Mouse (Mus musculus) lung, postnatal 0 days (tissue): Measurements from ENCODE around the gene Ppp1r10.
A peak's percentile ranks its signal among the peaks of the same experiment; 100 is the strongest.

Source experiments
- CTCF ChIP-seq: IDR thresholded peaks from 2 replicates; pipeline ENCODE4 v1.5.1; 2016; ENCODE audit warnings: antibody characterized with exemption, mild to moderate bottlenecking
- EP300 ChIP-seq: IDR thresholded peaks from 2 replicates; pipeline ENCODE4 v1.6.1; 2016; ENCODE audit warnings: antibody characterized with exemption, mild to moderate bottlenecking, control low read depth

DNA sequence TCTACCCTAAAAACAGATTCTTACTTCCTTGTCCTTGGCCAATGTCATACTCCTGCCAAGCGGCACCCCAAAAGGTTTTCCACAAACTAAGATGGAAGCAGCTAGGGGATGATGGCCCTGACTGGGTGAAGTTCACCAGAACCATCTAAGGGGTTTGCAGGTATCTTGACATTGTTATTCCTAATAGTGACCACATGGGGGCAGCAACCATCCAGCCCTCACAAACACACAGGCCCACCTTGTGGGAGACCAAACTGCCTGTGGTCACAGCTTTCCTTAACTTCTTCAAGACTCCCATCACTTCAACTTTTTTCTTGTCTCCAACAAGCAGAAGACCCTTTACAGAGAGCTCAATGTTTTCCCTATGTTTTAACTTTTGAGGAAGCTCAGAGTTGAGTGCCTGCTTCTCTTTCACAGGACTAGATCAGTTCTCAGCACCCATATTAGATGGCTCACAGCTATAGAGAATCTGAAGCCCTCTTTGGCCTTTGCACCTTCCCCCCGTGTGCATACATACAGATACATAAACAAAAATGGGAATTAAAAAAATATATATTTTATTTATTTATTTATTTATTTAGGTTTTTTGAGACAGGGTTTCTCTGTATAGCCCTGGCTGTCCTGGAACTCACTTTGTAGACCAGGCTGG, 21.6 kb downstream of the Ppp1r10 start:
- TF ChIP-seq CTCF (peak; percentile 86), EP300 (no peak)
